Mouse (Mus musculus): ENCODE results near the gene Tlr6. TPM values are rescaled to one million over a fixed set of nuclear protein-coding genes. Genes with fewer than 3 reads are reported as not detected.

Gene Tlr6
- 1.5 and 1.6 TPM in 2 replicates for polyA plus RNA-seq (2015; fragmentation: Nextera tagmentation; extraction: Ambion mirVana)

DNA sequence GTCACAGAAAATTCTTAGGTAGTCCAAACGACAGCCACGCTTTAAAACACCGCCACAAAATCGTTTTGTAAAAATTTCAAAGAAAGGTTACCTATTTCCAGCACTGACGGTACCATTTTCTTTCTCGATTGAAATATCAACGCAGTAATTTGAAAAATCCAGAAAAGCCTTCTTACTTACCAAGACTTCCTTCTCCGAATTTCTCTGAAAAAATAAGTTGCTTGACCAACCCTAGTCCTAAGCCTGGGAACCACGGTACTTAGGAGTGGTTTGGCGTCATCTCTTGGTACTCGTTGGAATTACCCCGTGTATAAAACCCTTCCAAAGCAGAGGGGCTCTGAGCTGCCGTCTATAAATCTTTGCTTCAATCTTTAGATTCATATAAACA is at the start of gene Tlr6:
Gene Tlr6, minus strand, starts transcription at position 255 of the 388 bp plus-strand sequence.
- peaks cover 3% of the 10 kb centered on the region; the same call in 1 of the 2 replicates for H3K4me1 ChIP-seq
- peak within 1 kb of the TSS; percentile 35 for H3K4me2 ChIP-seq
- H3K9ac ChIP-seq: no peak within 1 kb of the TSS
- H3K27ac ChIP-seq: no peak within 1 kb of the TSS
- H3K9me3 ChIP-seq: no peaks in the 10 kb centered on the region
- peak within 1 kb of the TSS; percentile 19 for H3K4me3 ChIP-seq
- no peaks in the 10 kb centered on the region for H3K36me3 ChIP-seq
- no peak for ATAC-seq (ENCODE audit: insufficient number of reproducible peaks, low FRiP score, low TSS enrichment, low read depth)
- 65% methylated on average over 13 of the region's 13 CpGs for WGBS
- no peaks in the 10 kb centered on the region for H3K27me3 ChIP-seq

DNA sequence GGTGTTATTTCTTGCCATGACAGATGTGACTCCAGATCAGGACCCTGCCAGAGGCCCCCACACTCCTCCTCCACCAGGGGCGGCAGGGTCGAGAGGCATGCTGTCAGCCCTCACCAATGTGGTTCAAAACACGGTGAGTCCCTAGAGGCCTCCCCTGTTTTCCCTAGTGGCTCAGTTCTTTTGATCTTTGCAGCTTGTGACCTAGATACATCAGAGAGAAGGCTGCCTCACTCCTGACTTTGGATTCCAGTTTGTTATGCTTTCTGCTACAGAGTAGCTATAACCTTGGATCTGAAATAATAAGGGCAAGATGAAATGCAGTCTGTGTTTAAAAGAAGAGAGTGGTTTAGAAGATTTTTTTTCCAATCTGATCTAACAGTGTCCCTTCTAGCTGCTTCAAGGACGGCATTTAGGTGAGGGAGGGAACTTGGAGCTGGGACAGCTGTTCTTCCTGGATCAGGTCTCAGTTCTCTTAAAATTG is 46.2 kb upstream of the Tlr6 start:
- Histone ChIP-seq H3K27me3 (no peaks in the 10 kb centered on the region), H3K9ac (no peak overlapping the region), H3K36me3 (peaks cover 52% of the 10 kb centered on the region), H3K27ac (no peak overlapping the region), H3K4me1 (0 out of 2 replicates have a peak, but pooled peaks cover 4% of the 10 kb centered on the region), H3K9me3 (no peaks in the 10 kb centered on the region), H3K4me2 (no peak overlapping the region), H3K4me3 (no peak overlapping the region)
- WGBS: 29% methylated on average over 4 of the region's 4 CpGs
- no peak for ATAC-seq (ENCODE audit: insufficient number of reproducible peaks, low FRiP score, low TSS enrichment, low read depth)

DNA sequence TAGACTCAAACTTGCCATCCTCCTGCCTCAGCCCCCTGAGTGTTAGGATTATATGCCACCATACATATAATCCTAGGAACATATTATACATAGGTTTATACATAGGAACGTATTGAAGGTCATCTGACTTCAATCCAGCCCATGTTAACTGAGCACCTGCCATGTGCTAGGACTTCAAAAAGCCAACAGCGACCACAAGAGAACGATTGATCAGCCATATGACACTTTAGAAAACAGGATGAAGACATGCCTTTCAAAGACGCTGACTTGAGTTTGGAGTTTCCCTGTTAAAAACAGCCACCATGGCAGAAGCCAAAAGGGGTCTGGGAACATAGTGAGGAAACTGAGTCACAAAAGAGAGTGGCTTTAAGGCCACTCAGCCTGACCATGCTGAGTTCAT is 45.4 kb upstream of the Tlr6 start:
- Histone ChIP-seq H3K4me2 (no peak overlapping the region), H3K27me3 (no peaks in the 10 kb centered on the region), H3K36me3 (peaks cover 45% of the 10 kb centered on the region), H3K9me3 (no peaks in the 10 kb centered on the region), H3K4me3 (no peak overlapping the region), H3K9ac (no peak overlapping the region), H3K4me1 (0 out of 2 replicates have a peak, but pooled peaks cover 4% of the 10 kb centered on the region), H3K27ac (no peak overlapping the region)
- 89% methylated on average over 4 of the region's 4 CpGs for WGBS
- ATAC-seq (ENCODE audit: insufficient number of reproducible peaks, low FRiP score, low TSS enrichment, low read depth): no peak

DNA sequence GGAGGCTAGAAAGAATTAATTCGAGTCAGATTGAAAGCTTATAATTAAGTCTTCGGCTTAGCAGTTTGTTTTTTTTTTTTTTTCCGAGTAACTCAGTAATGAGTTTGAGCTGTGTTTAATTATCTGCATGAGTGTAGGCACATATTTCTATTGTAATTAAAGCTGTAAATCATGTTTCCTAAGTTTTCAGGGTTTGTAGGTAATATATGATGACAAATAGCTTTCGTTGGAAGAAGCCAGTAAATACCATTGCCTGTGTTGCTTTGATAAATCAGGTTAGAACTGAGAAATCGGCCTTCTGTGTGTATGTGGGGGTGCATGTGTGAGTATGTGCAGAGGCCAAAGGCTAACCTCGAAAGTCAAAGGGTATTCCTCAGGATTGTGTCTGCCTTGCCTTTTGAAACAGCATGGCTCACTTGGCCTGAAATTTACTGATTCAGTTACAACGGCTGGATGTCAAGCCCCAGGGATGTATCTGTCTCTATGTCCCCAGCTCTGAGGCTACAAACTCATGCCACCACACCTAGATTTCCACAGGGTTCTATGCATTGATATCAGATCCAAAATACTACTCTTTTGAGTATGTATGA is 44.1 kb upstream of the Tlr6 start:
- ATAC-seq (ENCODE audit: insufficient number of reproducible peaks, low FRiP score, low TSS enrichment, low read depth): no peak
- no peak overlapping the region for H3K27ac ChIP-seq
- no peaks in the 10 kb centered on the region for H3K27me3 ChIP-seq
- 25% methylated on average over 7 of the region's 7 CpGs for WGBS
- H3K9me3 ChIP-seq: no peaks in the 10 kb centered on the region
- no peak overlapping the region for H3K4me3 ChIP-seq
- H3K9ac ChIP-seq: no peak overlapping the region
- no peak overlapping the region for H3K4me2 ChIP-seq
- H3K4me1 ChIP-seq: 0 out of 2 replicates have a peak, but pooled peaks cover 4% of the 10 kb centered on the region
- H3K36me3 ChIP-seq: peaks cover 33% of the 10 kb centered on the region

DNA sequence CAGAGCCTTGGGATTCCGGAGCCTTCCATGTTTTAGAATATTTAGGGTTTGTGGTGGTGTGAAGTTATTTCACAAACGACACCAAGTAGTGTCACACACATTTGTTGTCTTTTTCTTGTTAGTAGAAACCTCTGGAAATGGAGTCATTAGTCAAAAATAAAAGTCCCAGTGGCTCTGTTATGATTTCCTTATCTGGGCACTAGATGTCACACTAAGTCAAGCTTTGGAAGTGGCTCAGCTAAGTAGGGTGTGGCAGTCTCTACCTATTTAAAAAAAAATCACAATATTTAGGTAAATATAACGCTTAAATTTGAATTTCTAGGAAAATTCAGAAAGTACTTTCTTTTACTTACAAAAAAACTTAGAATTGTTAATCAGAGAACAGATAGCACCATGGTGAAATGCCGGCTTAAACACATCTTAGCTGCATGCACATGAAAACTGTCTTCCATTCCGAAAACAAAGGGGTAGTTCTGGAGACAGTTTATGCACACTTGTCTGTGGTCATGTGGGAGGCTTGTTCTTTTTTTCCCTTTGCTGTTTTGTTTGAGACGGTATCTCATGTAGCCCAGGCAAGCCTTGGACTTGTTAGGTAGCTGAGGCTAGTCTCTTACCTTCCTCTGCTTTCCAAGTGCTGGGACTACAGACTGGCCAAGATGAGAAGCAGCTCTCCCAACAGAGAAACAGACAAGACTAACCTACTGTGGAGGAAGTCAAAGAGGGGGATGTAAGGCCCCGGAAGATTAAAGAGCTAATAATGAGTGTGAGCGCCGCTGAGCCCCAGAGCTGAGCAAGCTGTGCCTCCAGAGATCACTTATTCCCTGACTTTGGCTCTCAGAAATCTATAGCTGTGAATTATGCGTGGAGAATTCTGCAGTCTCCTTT is 43.3 kb upstream of the Tlr6 start:
- 32% methylated on average over 10 of the region's 10 CpGs for WGBS
- Histone ChIP-seq H3K4me3 (no peak overlapping the region), H3K4me2 (no peak overlapping the region), H3K27me3 (no peaks in the 10 kb centered on the region), H3K36me3 (peaks cover 34% of the 10 kb centered on the region), H3K9ac (no peak overlapping the region), H3K9me3 (no peaks in the 10 kb centered on the region), H3K27ac (no peak overlapping the region), H3K4me1 (0 out of 2 replicates have a peak, but pooled peaks cover 4% of the 10 kb centered on the region)
- ATAC-seq (ENCODE audit: insufficient number of reproducible peaks, low FRiP score, low TSS enrichment, low read depth): no peak

DNA sequence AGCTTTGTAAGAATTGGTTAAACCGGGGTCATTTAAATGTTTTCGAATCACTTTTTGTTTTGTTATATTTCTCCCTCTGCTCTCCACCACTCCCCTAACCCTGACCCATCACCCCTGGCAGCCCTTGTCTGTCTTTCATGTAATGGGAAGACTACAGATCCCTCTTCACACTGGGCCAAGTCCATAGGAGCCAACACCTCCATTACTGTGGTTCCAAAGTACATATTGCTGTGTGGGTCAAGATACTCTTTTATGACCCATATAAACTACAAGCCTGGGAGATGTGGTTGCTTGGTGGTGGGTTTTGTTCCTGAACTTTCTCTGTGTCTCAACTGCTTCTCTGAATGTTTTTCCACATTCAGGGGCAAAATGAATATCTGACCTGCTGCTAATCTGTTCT is 35.5 kb upstream of the Tlr6 start:
- H3K27me3 ChIP-seq: no peaks in the 10 kb centered on the region
- 96% methylated on average over 2 of the region's 2 CpGs for whole genome bisulfite sequencing

DNA sequence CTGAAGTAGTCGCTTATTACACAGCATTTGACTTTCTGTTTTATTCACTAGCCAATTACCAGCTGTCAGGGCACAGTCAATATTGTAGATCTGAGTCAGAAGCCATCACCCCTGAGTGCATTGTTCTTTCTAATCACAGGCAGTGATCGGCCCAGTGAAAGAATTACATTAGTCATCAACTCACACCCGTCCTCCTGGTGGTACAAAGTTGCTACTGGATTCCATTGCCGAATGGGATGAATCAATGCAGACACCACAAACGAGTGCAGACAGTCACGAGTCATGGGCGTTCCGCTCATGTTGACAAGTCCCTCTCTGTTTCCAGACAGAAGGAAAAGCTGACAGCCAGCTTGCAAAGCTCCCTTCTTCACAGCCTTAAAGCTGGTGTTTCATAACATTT is 32.6 kb upstream of the Tlr6 start:
- no peak overlapping the region for H3K4me3 ChIP-seq
- H3K9me3 ChIP-seq: no peaks in the 10 kb centered on the region
- WGBS: 69% methylated on average over 8 of the region's 8 CpGs
- peaks cover 54% of the 10 kb centered on the region for H3K36me3 ChIP-seq
- H3K27ac ChIP-seq: no peak overlapping the region
- H3K9ac ChIP-seq: no peak overlapping the region
- no peaks in the 10 kb centered on the region for H3K4me1 ChIP-seq
- no peak for ATAC-seq (ENCODE audit: insufficient number of reproducible peaks, low FRiP score, low TSS enrichment, low read depth)
- H3K4me2 ChIP-seq: no peak overlapping the region
- no peaks in the 10 kb centered on the region for H3K27me3 ChIP-seq

More for the DNA sequence above, 35.5 kb upstream of the Tlr6 start:
- Histone ChIP-seq H3K4me2 (no peak overlapping the region), H3K36me3 (peaks cover 45% of the 10 kb centered on the region), H3K4me1 (no peaks in the 10 kb centered on the region), H3K4me3 (no peak overlapping the region), H3K27ac (no peak overlapping the region), H3K9ac (no peak overlapping the region), H3K9me3 (no peaks in the 10 kb centered on the region)
- ATAC-seq (ENCODE audit: insufficient number of reproducible peaks, low FRiP score, low TSS enrichment, low read depth): no peak

DNA sequence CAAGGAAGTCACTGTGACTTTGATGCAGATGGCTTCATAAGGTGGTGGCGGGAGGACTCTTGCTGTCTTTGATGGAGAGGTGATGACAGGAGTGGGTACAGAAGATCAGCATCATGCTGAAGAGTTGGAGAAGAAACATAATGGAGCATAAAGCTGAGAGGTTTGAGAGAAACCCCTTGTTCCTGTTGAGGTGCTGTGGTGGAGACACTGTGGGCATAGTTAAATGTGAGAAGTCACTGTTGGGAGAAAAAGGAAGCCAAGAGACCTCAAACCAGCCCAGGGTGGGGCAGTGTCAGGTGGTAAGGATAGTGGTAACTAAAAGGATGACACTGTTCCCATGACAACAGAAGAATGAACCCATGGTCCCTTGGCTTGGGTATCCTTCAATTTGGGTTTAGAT is 30.0 kb upstream of the Tlr6 start:
- no peak for ATAC-seq (ENCODE audit: insufficient number of reproducible peaks, low FRiP score, low TSS enrichment, low read depth)
- Histone ChIP-seq H3K4me1 (no peaks in the 10 kb centered on the region), H3K27me3 (no peaks in the 10 kb centered on the region), H3K27ac (no peak overlapping the region), H3K9me3 (no peaks in the 10 kb centered on the region), H3K36me3 (peaks cover 52% of the 10 kb centered on the region), H3K4me3 (no peak overlapping the region), H3K4me2 (no peak overlapping the region), H3K9ac (no peak overlapping the region)
- 88% methylated on average over 1 of the region's 1 CpGs for WGBS

DNA sequence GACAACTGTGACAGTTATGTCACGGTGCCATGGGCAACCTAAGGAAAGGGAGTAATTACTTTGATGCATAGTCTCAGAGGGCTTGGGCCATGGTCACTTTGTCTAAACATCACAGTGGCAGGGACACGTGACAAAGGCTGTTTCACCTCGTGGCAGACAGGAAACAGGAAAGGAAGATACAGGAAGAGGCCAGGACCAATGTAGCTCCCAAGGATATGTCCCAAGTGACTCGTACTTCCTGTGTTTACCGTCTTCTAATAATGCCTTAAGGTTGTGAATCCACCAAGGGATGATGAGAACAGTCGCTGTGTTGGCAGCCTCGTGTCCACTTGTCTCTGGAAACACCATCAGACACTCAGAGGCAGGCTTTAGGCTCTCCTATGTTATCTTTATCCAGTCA is 26.1 kb upstream of the Tlr6 start:
- H3K9me3 ChIP-seq: no peaks in the 10 kb centered on the region
- no peaks in the 10 kb centered on the region for H3K4me1 ChIP-seq
- ATAC-seq (ENCODE audit: insufficient number of reproducible peaks, low FRiP score, low TSS enrichment, low read depth): no peak
- no peak overlapping the region for H3K27ac ChIP-seq
- H3K36me3 ChIP-seq: peaks cover 77% of the 10 kb centered on the region
- 69% methylated on average over 7 of the region's 7 CpGs for WGBS
- H3K4me2 ChIP-seq: no peak overlapping the region
- H3K27me3 ChIP-seq: no peaks in the 10 kb centered on the region
- H3K4me3 ChIP-seq: no peak overlapping the region
- H3K9ac ChIP-seq: no peak overlapping the region

DNA sequence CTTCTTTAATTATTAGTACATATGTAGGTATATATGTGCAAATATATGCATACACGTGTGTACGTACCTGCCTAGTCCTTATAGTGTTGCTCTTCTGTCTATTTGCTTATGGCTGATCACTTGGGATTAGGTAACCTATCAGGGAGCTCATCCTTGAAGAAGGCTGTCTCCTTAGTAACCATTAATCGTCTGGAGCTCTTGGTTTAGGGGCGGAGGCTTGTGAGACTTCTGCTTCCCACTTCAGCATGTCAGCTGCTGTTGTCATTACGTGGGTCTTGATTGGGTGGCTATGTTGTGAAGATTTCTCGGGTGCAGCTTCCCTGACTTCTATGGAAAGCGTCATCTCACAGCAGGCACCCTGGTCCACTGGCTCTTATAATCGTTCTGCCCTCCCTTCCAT is 17.2 kb upstream of the Tlr6 start:
- H3K4me3 ChIP-seq: no peak overlapping the region
- H3K4me2 ChIP-seq: no peak overlapping the region
- H3K9me3 ChIP-seq: no peaks in the 10 kb centered on the region
- no peaks in the 10 kb centered on the region; the same call in 1 of the 2 replicates for H3K4me1 ChIP-seq
- no peak overlapping the region for H3K27ac ChIP-seq
- no peak for ATAC-seq (ENCODE audit: insufficient number of reproducible peaks, low FRiP score, low TSS enrichment, low read depth)
- H3K36me3 ChIP-seq: peaks cover 38% of the 10 kb centered on the region
- no peaks in the 10 kb centered on the region for H3K27me3 ChIP-seq
- 77% methylated on average over 8 of the region's 8 CpGs for WGBS
- no peak overlapping the region for H3K9ac ChIP-seq

DNA sequence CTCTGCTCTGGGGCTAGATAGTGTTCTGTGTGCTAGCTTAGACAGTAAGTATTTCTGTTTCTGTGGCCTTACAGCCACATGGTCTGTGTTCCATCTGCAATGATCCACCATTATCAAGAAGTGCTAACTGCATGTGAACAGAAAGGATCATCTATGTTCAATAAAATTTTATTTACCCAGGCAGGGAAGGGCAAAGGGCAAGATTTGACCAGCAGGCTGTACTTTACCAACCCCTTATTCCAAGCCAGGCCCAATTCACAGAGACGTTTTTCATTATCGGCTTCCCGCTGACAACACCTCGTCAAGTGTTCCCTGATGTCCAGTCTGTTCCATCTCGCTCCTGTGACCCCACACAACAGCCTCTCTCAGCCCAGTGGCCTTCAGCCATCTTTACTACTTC is 15.2 kb upstream of the Tlr6 start:
- H3K27ac ChIP-seq: no peak overlapping the region
- no peak overlapping the region for H3K4me2 ChIP-seq
- no peaks in the 10 kb centered on the region for H3K27me3 ChIP-seq
- H3K4me1 ChIP-seq: peaks cover 7% of the 10 kb centered on the region
- no peak for ATAC-seq (ENCODE audit: insufficient number of reproducible peaks, low FRiP score, low TSS enrichment, low read depth)
- 58% methylated on average over 5 of the region's 5 CpGs for WGBS
- no peak overlapping the region for H3K9ac ChIP-seq
- H3K4me3 ChIP-seq: no peak overlapping the region
- peaks cover 18% of the 10 kb centered on the region for H3K36me3 ChIP-seq
- H3K9me3 ChIP-seq: no peaks in the 10 kb centered on the region

All from limb, embryonic 15.5 days (tissue).